Mouse (Mus musculus): Measurements from ENCODE around the gene Capn11. TPM values are rescaled to one million over a fixed set of nuclear protein-coding genes. Genes with fewer than 3 reads are reported as not detected.
A peak's percentile ranks its signal among the peaks of the same experiment; 100 is the strongest.

Capn11 gene
- polyA plus RNA-seq, 1 experiment from 2014 or later, result 0.85 TPM

DNA sequence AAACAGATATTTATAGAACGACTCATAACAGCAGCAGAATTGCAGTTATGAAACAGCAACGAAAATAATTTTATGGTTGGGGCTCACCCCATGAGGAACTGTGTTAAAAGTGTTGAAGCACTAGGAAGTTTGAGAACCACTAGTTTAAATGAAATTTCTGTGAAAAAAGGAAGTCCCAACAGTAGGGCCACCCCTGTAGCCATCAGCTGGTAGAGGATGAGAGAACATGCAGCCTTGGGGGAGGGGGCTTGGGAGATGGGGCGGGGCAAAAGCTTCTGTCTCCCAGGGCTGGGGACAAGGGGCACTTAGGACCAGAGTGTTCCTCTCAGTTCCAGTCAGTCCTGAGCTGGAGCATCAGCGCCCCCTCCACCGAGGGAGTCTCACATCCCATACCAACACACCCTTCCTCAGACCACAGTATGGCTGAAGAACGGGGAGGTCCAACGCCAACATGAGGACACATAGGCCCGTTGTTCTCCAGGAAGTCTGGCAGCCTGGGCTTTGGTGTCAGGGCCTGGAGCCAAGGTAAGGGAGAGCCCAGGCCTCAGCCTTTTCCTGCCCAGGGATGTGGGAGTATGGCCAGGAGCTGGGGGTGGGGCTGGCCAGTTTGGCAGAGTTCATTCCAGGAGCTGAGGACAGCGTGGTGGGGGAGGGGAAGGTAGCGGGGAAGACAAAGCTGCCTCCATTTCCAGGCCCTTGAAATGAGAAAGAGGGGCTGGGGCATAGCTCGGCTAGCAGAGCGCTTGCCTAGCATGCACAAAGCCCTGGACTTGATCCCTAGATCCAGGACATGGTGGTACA, 74.8 kb downstream of the Capn11 start:
- peak overlapping the region; percentile 68 for H3K27ac ChIP-seq (replicated peaks)
- H3K36me3 ChIP-seq, result peaks cover 10% of the 10 kb centered on the region; the same call in 1 of the 2 replicates
- 44% methylated on average over 12 of the region's 12 CpGs for WGBS
- ATAC-seq (ENCODE audit: low read depth), result peak; percentile 26
- no peaks in the 10 kb centered on the region for H3K9me3 ChIP-seq
- H3K4me2 ChIP-seq, result no peak overlapping the region
- H3K9ac ChIP-seq, result peak overlapping the region; percentile 38; the same call in 1 of the 2 replicates
- H3K4me3 ChIP-seq, result no peak overlapping the region
- H3K27me3 ChIP-seq, result no peaks in the 10 kb centered on the region
- peaks cover 25% of the 10 kb centered on the region for H3K4me1 ChIP-seq (replicated peaks)

DNA sequence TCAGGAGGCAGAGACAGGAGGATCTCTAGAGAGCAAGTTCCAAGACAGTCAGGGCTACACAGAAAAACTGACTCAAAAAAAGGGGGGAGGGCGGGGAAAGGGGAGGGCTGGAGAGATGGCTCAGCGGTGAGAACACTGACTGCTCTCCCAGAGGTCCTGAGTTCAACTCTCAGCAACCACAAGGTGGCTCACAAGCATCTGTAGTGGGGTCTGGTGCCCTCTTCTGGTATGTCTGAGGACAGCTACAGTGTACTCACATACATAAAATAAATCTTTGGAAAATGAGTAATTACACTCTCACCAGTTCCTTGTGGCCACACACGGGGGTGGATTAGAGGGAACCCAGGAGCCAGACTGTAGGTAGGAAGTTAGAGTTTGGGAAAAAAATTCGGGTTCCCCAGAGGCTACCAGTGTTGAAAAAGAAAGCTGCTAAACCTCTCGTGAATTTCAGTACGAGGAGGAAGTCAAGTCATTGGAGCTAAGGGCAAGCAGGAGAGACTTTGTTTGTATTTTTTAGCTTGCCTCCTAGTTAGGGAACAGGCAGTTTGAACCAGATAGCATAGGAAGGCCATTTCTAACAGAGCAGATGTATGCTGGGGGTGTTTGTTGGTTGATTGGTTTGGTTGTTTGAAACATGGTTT, 76.3 kb downstream of the Capn11 start:
- 70% methylated on average over 6 of the region's 6 CpGs for WGBS
- no peak overlapping the region for H3K9ac ChIP-seq

DNA sequence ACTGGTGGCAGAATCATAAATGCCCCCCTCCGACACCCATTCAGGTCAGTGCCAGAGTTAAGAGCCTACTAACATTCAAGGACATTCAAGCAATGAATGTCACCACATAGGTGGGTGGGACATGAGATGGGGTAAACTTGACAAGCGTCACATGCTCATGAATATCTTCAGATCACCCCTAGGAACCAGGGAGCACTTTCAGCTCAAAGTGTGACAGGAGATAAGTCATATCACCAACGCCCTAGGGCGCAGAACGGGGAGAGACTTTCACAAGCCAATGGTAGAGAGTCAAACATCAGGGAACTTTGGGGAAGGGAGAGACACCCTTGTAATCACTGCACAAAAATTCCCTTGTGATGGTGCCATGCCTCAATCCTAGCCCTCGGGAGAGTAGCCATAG, 76.9 kb downstream of the Capn11 start:
- Histone ChIP-seq H3K36me3 (peaks cover 9% of the 10 kb centered on the region; the same call in 1 of the 2 replicates), H3K9me3 (no peaks in the 10 kb centered on the region), H3K4me3 (no peak overlapping the region), H3K9ac (no peak overlapping the region), H3K4me2 (no peak overlapping the region), H3K4me1 (replicated peaks) (peaks cover 25% of the 10 kb centered on the region), H3K27me3 (no peaks in the 10 kb centered on the region), H3K27ac (replicated peaks) (no peak overlapping the region)
- 90% methylated on average over 6 of the region's 6 CpGs for WGBS
- ATAC-seq (ENCODE audit: low read depth), result no peak

More for the DNA sequence above, 76.3 kb downstream of the Capn11 start:
- Histone ChIP-seq H3K27ac (replicated peaks) (no peak overlapping the region), H3K9me3 (no peaks in the 10 kb centered on the region), H3K36me3 (peaks cover 10% of the 10 kb centered on the region; the same call in 1 of the 2 replicates), H3K4me1 (replicated peaks) (peaks cover 25% of the 10 kb centered on the region), H3K27me3 (no peaks in the 10 kb centered on the region), H3K4me2 (no peak overlapping the region), H3K4me3 (no peak overlapping the region)
- no peak for ATAC-seq (ENCODE audit: low read depth)

DNA sequence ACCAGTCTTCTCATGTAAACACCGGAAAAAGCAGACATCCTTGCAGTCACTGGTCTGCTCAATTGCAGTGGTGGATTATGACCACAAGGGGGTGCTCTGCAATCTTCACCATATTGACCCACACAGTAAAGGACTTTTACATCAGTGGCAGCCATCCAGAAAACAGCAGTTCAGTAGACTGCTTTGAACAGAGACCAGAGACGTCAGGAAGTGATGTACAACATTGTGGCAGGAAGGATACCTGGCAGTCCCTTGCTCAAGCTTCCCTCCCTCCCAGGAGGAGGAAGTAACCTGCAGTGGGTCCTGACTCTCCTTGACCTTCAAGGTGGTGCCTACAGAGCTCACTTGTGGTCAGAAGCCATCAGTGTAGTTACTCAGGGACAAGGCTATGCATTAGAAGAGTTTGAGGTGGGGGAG, 77.5 kb downstream of the Capn11 start:
- Histone ChIP-seq H3K27ac (replicated peaks) (no peak overlapping the region), H3K36me3 (peaks cover 3% of the 10 kb centered on the region; the same call in 1 of the 2 replicates), H3K4me2 (no peak overlapping the region), H3K4me1 (replicated peaks) (peaks cover 25% of the 10 kb centered on the region), H3K9ac (no peak overlapping the region), H3K27me3 (no peaks in the 10 kb centered on the region), H3K9me3 (no peaks in the 10 kb centered on the region), H3K4me3 (no peak overlapping the region)
- 11% methylated on average over 2 of the region's 2 CpGs for whole genome bisulfite sequencing
- no peak for ATAC-seq (ENCODE audit: low read depth)

DNA sequence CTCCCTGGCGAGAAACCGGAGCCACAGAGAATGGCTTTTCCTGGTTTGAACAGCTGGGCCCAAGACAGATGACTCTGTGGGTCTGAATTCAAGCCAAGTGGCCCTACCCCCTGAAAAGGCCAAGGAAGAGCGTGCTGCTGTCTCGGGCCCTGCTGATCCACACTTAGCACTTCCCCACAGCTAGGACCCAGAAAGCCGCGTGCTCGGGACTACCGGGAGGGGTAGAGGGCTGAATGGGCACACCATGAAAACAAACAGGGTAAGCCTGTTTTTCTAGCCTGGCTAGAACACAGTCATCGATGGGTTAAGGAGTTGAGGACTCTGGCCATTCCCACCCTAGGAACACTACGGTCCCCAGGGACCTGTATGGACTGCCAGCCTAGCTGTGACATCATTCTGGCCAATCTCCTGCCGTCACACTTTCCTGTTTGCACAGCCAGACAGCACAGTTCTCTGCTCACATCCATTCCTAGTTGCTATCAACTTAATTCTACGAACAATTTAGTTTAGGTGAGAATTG, 78.1 kb downstream of the Capn11 start:
- WGBS, result 44% methylated on average over 12 of the region's 12 CpGs
- Histone ChIP-seq H3K4me2 (no peak overlapping the region), H3K4me1 (replicated peaks) (peaks cover 25% of the 10 kb centered on the region), H3K9me3 (no peaks in the 10 kb centered on the region), H3K4me3 (no peak overlapping the region), H3K9ac (peak overlapping the region; percentile 31; the same call in 1 of the 2 replicates), H3K27ac (replicated peaks) (peak overlapping the region; percentile 66), H3K36me3 (no peaks in the 10 kb centered on the region), H3K27me3 (no peaks in the 10 kb centered on the region)
- 0 out of 2 replicates have a peak, but pooled peaks have one; percentile 12 for ATAC-seq (ENCODE audit: low read depth)

Other genes starting within 250 kb of the Capn11 start
- gene Cdc5l, start 225.6 kb downstream of the Capn11 start, polyA plus RNA-seq (2015; fragmentation: Nextera tagmentation; extraction: Ambion mirVana), result 62.5 and 73.1 TPM in 2 replicates
- gene Spats1, start 183.9 kb downstream of the Capn11 start, polyA plus RNA-seq (2015; fragmentation: Nextera tagmentation; extraction: Ambion mirVana), result 0.62 and 1.5 TPM in 2 replicates
- 17.1 and 18.2 TPM in 2 replicates for gene Aars2, start 152.5 kb downstream of the Capn11 start, polyA plus RNA-seq (2015; fragmentation: Nextera tagmentation; extraction: Ambion mirVana)
- 3.3 and 3.6 TPM in 2 replicates for gene Tcte1, start 135.9 kb downstream of the Capn11 start, polyA plus RNA-seq (2015; fragmentation: Nextera tagmentation; extraction: Ambion mirVana)
- 19.4 and 22.6 TPM in 2 replicates for gene Tmem151b, start 109.6 kb downstream of the Capn11 start, polyA plus RNA-seq (2015; fragmentation: Nextera tagmentation; extraction: Ambion mirVana)
- gene Nfkbie, start 103.6 kb downstream of the Capn11 start, polyA plus RNA-seq (2015; fragmentation: Nextera tagmentation; extraction: Ambion mirVana), result 5.3 and 5.6 TPM in 2 replicates
- gene Slc35b2, start 95.5 kb downstream of the Capn11 start, polyA plus RNA-seq (2015; fragmentation: Nextera tagmentation; extraction: Ambion mirVana), result 75.0 and 84.2 TPM in 2 replicates
- 1,589 and 1,622 TPM in 2 replicates for gene Hsp90ab1, start 86.1 kb downstream of the Capn11 start, polyA plus RNA-seq (2015; fragmentation: Nextera tagmentation; extraction: Ambion mirVana)
- 40.1 and 41.6 TPM in 2 replicates for gene Slc29a1, start 59.7 kb downstream of the Capn11 start, polyA plus RNA-seq (2015; fragmentation: Nextera tagmentation; extraction: Ambion mirVana)
- gene Mymx, start 57.2 kb downstream of the Capn11 start, polyA plus RNA-seq (2015; fragmentation: Nextera tagmentation; extraction: Ambion mirVana), result 1.6 and 3.6 TPM in 2 replicates
- gene Mrpl14, start 27.0 kb upstream of the Capn11 start, polyA plus RNA-seq (2015; fragmentation: Nextera tagmentation; extraction: Ambion mirVana), result 101 and 124 TPM in 2 replicates
- gene Tmem63b, start 27.6 kb upstream of the Capn11 start, polyA plus RNA-seq (2015; fragmentation: Nextera tagmentation; extraction: Ambion mirVana), result 127 and 134 TPM in 2 replicates
- gene 1600014C23Rik, start 74.5 kb upstream of the Capn11 start, polyA plus RNA-seq (2015; fragmentation: Nextera tagmentation; extraction: Ambion mirVana), result not detected in 2 replicates

Measured in neural tube, embryonic 13.5 days (tissue).